Mouse (Mus musculus): ENCODE results near the gene Mrgprf. TPM values are rescaled to one million over a fixed set of nuclear protein-coding genes. Genes with fewer than 3 reads are reported as not detected.

The Mrgprf gene
- polyA plus RNA-seq, 1 experiment from 2014 or later, result 2.4 TPM

DNA sequence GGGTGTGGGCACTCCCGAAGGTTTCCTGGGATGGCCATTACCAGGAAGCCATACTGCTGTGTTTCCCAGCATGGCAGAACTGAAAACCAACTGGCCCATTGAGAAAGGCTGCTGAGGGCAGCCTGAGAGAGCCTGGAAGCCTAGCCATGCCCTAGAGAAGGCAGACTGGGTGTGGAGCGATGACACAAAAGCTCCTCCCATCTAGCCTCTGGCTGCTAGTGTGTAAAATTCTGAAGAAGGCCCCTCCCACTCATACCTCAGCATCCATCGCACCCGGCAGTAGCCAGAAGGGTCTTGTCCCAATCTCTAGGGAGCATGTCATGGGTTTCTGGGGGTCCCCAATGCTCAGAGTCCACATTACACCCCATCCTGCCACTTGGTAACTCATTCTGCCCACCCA lies 19.2 kb upstream of the Mrgprf start:
- no peak for ATAC-seq (ENCODE audit: low read depth)
- H3K4me2 ChIP-seq (ENCODE audit: low read depth, low read length), result no peak overlapping the region
- no peak overlapping the region for H3K9ac ChIP-seq (ENCODE audit: low read length)
- no peak overlapping the region for H3K4me3 ChIP-seq (ENCODE audit: low read length)
- no peaks in the 10 kb centered on the region for H3K27me3 ChIP-seq (ENCODE audit: control insufficient read depth, insufficient read depth, low read depth, low read length)
- peaks cover 17% of the 10 kb centered on the region for H3K36me3 ChIP-seq (ENCODE audit: control insufficient read depth, insufficient read depth, low read length)
- WGBS, result 64% methylated on average over 4 of the region's 4 CpGs
- H3K9me3 ChIP-seq (ENCODE audit: control insufficient read depth, low read length), result no peaks in the 10 kb centered on the region
- peaks cover 14% of the 10 kb centered on the region for H3K4me1 ChIP-seq (replicated peaks; ENCODE audit: control insufficient read depth, insufficient read depth, low read length)
- no peak overlapping the region for H3K27ac ChIP-seq (ENCODE audit: low read length)

DNA sequence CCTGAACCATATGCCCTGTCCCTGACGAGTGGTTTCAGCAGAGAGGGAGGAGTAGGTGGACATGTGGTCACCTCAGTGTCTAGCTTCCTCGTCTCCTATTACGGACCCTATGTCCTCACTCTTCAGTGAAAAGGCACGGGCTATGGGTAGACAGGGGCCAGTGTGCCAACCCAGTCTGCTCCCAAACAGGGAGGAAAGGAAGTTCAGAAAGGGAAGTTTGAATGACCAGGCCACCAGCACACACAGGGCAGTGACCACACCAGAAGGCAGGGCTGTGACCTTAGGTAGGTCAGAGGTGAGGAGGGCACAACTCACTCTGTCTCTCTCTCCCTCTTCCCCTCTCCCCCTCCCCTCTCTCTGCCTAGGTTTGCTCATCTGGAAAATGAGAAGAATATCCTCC lies 17.6 kb upstream of the Mrgprf start:
- peak; percentile 2; the same call in 1 of the 2 replicates for ATAC-seq (ENCODE audit: low read depth)
- H3K27ac ChIP-seq (ENCODE audit: low read length), result peak overlapping the region; percentile 69; the same call in 1 of the 2 replicates

DNA sequence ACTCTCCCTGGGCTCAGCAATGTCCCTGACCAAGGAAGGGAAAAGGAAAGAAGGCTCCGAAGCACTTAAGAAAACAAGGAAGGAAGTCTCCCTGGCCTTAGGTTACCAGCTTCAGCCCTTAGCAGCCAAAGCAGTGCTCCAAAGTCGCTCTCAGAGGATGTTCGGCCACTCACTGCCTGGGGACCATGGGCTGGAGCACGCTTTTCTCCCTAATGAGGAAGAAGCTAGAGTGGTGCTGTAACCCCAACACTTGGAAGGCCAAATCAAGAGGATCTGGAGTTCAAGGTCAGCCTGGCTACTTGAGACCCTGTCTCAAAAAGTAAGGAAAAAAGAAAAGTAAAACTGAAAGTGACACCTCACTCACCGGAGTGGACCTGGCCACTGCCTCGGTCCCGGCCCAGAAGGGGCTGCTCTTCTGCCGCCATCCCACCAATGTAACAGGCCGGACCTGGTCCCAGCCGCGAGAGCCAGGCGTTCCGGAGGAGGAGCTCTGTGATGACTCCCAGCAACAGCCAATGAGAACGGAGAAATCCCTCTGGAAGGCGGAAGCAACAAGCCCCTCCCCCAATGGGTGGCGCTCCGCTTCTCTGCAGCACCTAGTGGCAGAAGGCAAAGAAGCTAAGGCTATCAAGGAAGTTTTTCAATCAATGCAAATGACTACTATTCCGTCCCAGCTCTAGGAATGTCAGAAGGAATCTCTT lies 17.0 kb upstream of the Mrgprf start, which contains the start of gene Tpcn2:
Gene Tpcn2 (minus strand): TSS at position 525 of the 701 bp plus-strand sequence.
- peak within 1 kb of the TSS; percentile 64 for H3K4me3 ChIP-seq (ENCODE audit: low read length)
- H3K9me3 ChIP-seq (ENCODE audit: control insufficient read depth, low read length), result no peaks in the 10 kb centered on the region
- no peaks in the 10 kb centered on the region for H3K27me3 ChIP-seq (ENCODE audit: control insufficient read depth, insufficient read depth, low read depth, low read length)
- H3K36me3 ChIP-seq (ENCODE audit: control insufficient read depth, insufficient read depth, low read length), result peaks cover 5% of the 10 kb centered on the region; the same call in 1 of the 2 replicates
- peak within 1 kb of the TSS; percentile 69 for H3K27ac ChIP-seq (ENCODE audit: low read length)
- ATAC-seq (ENCODE audit: low read depth), result peak; percentile 97
- 2% methylated on average over 18 of the region's 18 CpGs for WGBS
- H3K4me1 ChIP-seq (replicated peaks; ENCODE audit: control insufficient read depth, insufficient read depth, low read length), result peaks cover 14% of the 10 kb centered on the region
- H3K9ac ChIP-seq (ENCODE audit: low read length), result peak within 1 kb of the TSS; percentile 69
- peak within 1 kb of the TSS; percentile 67 for H3K4me2 ChIP-seq (ENCODE audit: low read depth, low read length)

More for the DNA sequence above, 17.6 kb upstream of the Mrgprf start:
- H3K9ac ChIP-seq (ENCODE audit: low read length), result peak overlapping the region; percentile 69
- H3K36me3 ChIP-seq (ENCODE audit: control insufficient read depth, insufficient read depth, low read length), result peaks cover 10% of the 10 kb centered on the region
- peaks cover 14% of the 10 kb centered on the region for H3K4me1 ChIP-seq (replicated peaks; ENCODE audit: control insufficient read depth, insufficient read depth, low read length)
- peak overlapping the region; percentile 64 for H3K4me3 ChIP-seq (ENCODE audit: low read length)
- H3K9me3 ChIP-seq (ENCODE audit: control insufficient read depth, low read length), result no peaks in the 10 kb centered on the region
- 48% methylated on average over 4 of the region's 4 CpGs for WGBS
- H3K4me2 ChIP-seq (ENCODE audit: low read depth, low read length), result peak overlapping the region; percentile 67
- no peaks in the 10 kb centered on the region for H3K27me3 ChIP-seq (ENCODE audit: control insufficient read depth, insufficient read depth, low read depth, low read length)

DNA sequence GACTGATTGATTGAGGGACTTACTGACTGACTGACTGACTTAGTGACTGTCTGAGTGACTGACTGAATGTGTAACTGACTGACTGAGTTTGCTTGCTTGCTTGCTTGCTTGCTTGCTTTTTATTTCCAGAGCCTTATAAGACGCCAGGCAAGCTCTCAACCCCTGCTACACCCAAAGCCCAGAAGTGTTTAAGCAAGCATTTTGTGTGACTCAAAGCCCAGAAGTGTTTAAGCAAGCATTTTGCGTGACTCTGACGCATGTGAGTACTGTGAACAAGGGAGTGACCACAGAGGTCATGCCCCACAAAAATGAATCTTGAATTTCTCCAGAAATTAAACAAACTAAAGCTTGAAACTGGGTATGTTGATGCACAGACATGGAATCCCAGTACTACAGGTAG lies 16.3 kb upstream of the Mrgprf start:
- Histone ChIP-seq H3K9ac (ENCODE audit: low read length) (no peak overlapping the region), H3K27me3 (ENCODE audit: control insufficient read depth, insufficient read depth, low read depth, low read length) (no peaks in the 10 kb centered on the region), H3K9me3 (ENCODE audit: control insufficient read depth, low read length) (no peaks in the 10 kb centered on the region), H3K4me2 (ENCODE audit: low read depth, low read length) (peak overlapping the region; percentile 67), H3K36me3 (ENCODE audit: control insufficient read depth, insufficient read depth, low read length) (peaks cover 4% of the 10 kb centered on the region; the same call in 1 of the 2 replicates), H3K4me3 (ENCODE audit: low read length) (peak overlapping the region; percentile 64), H3K27ac (ENCODE audit: low read length) (peak overlapping the region; percentile 69), H3K4me1 (replicated peaks; ENCODE audit: control insufficient read depth, insufficient read depth, low read length) (peaks cover 14% of the 10 kb centered on the region)
- WGBS, result 25% methylated on average over 3 of the region's 3 CpGs
- ATAC-seq (ENCODE audit: low read depth), result peak; percentile 73

DNA sequence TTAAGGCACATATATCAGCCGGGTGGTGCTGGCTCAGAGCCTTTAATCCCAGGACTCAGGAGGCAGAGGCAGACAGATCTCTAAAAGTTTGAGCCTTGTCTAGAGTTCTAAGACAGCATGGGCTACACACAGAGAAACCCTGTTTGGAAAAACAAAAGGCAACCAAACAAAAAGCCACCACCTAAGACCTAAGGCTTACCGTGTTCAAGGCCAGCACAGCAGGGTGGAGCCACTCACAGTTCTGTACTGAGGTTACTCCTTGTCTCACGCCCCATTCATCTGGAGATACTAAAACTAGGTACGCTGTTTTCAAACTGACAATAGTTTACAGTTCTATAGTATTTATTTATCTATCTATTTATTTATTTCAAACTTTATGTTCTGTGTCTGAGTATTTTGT lies 15.2 kb upstream of the Mrgprf start:
- no peak overlapping the region for H3K4me3 ChIP-seq (ENCODE audit: low read length)
- no peaks in the 10 kb centered on the region for H3K27me3 ChIP-seq (ENCODE audit: control insufficient read depth, insufficient read depth, low read depth, low read length)
- ATAC-seq (ENCODE audit: low read depth), result no peak
- WGBS, result 77% methylated on average over 4 of the region's 4 CpGs
- no peaks in the 10 kb centered on the region for H3K9me3 ChIP-seq (ENCODE audit: control insufficient read depth, low read length)
- no peak overlapping the region for H3K27ac ChIP-seq (ENCODE audit: low read length)
- no peak overlapping the region for H3K9ac ChIP-seq (ENCODE audit: low read length)
- peaks cover 14% of the 10 kb centered on the region for H3K4me1 ChIP-seq (replicated peaks; ENCODE audit: control insufficient read depth, insufficient read depth, low read length)
- no peak overlapping the region for H3K4me2 ChIP-seq (ENCODE audit: low read depth, low read length)
- no peaks in the 10 kb centered on the region for H3K36me3 ChIP-seq (ENCODE audit: control insufficient read depth, insufficient read depth, low read length)

DNA sequence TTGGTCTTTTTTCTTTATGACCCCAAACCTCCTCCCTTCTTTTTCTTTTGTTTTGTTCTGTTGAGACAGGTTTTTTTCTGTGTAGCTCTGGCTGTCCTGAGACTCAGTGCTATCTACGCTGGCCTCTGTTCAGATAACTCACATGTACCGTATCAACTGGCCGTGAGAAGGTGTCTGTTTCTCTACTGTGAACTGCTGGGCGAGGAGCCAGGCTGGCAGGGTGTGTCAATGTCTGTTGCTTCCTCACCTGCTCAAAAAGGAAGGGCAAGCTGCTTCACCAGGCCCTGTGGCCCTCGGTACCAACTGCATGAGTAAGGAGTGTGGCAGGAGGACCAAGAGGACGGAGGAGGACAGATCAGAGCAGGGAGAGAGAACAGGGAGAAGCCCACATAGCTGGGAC lies 13.2 kb upstream of the Mrgprf start:
- Histone ChIP-seq H3K9me3 (ENCODE audit: control insufficient read depth, low read length) (no peaks in the 10 kb centered on the region), H3K4me3 (ENCODE audit: low read length) (no peak overlapping the region), H3K36me3 (ENCODE audit: control insufficient read depth, insufficient read depth, low read length) (no peaks in the 10 kb centered on the region), H3K4me2 (ENCODE audit: low read depth, low read length) (no peak overlapping the region), H3K9ac (ENCODE audit: low read length) (no peak overlapping the region), H3K27me3 (ENCODE audit: control insufficient read depth, insufficient read depth, low read depth, low read length) (no peaks in the 10 kb centered on the region), H3K4me1 (replicated peaks; ENCODE audit: control insufficient read depth, insufficient read depth, low read length) (peaks cover 8% of the 10 kb centered on the region), H3K27ac (ENCODE audit: low read length) (no peak overlapping the region)
- ATAC-seq (ENCODE audit: low read depth), result no peak
- 58% methylated on average over 6 of the region's 6 CpGs for WGBS

DNA sequence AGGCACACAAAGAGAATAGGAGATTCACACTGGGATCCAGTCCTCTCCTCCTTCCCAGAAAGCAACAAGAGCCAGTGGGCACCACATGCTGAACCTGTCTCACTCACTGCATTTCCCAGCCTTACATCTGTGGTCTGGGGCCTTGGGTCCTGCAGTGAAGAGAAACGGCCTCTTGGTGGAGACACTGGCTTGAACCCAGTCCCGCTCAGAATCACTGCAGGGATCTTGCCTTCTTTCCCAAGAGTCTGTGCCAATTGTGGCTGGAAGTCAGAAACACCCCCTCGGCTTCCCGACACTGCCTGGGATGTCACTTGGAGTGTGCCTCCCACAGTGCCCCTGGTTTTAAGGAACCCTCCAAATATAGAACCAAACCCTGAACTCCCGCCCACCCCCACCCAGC lies 11.3 kb upstream of the Mrgprf start:
- Histone ChIP-seq H3K4me3 (ENCODE audit: low read length) (no peak overlapping the region), H3K36me3 (ENCODE audit: control insufficient read depth, insufficient read depth, low read length) (no peaks in the 10 kb centered on the region), H3K9me3 (ENCODE audit: control insufficient read depth, low read length) (no peaks in the 10 kb centered on the region), H3K27ac (ENCODE audit: low read length) (no peak overlapping the region), H3K4me1 (replicated peaks; ENCODE audit: control insufficient read depth, insufficient read depth, low read length) (no peaks in the 10 kb centered on the region), H3K27me3 (ENCODE audit: control insufficient read depth, insufficient read depth, low read depth, low read length) (no peaks in the 10 kb centered on the region), H3K4me2 (ENCODE audit: low read depth, low read length) (no peak overlapping the region), H3K9ac (ENCODE audit: low read length) (no peak overlapping the region)
- 24% methylated on average over 5 of the region's 5 CpGs for WGBS
- ATAC-seq (ENCODE audit: low read depth), result peak; percentile 51

GRCm38 (mm10) chr7:145291847-145292246 lies 8.8 kb upstream of the Mrgprf start:
- Histone ChIP-seq H3K27me3 (ENCODE audit: control insufficient read depth, insufficient read depth, low read depth, low read length) (no peaks in the 10 kb centered on the region), H3K9me3 (ENCODE audit: control insufficient read depth, low read length) (no peaks in the 10 kb centered on the region)
- WGBS, result 78% methylated on average over 2 of the region's 2 CpGs

GRCm38 (mm10) chr7:145292726-145293125 lies 7.9 kb upstream of the Mrgprf start:
- Histone ChIP-seq H3K9ac (ENCODE audit: low read length) (no peak overlapping the region), H3K9me3 (ENCODE audit: control insufficient read depth, low read length) (no peaks in the 10 kb centered on the region), H3K4me3 (ENCODE audit: low read length) (no peak overlapping the region), H3K27ac (ENCODE audit: low read length) (no peak overlapping the region), H3K4me2 (ENCODE audit: low read depth, low read length) (no peak overlapping the region), H3K36me3 (ENCODE audit: control insufficient read depth, insufficient read depth, low read length) (no peaks in the 10 kb centered on the region), H3K4me1 (replicated peaks; ENCODE audit: control insufficient read depth, insufficient read depth, low read length) (no peaks in the 10 kb centered on the region), H3K27me3 (ENCODE audit: control insufficient read depth, insufficient read depth, low read depth, low read length) (no peaks in the 10 kb centered on the region)
- no peak for ATAC-seq (ENCODE audit: low read depth)
- 57% methylated on average over 2 of the region's 2 CpGs for WGBS

More at GRCm38 (mm10) chr7:145291847-145292246, 8.8 kb upstream of the Mrgprf start:
- Histone ChIP-seq H3K9ac (ENCODE audit: low read length) (no peak overlapping the region), H3K4me1 (replicated peaks; ENCODE audit: control insufficient read depth, insufficient read depth, low read length) (no peaks in the 10 kb centered on the region), H3K27ac (ENCODE audit: low read length) (no peak overlapping the region), H3K36me3 (ENCODE audit: control insufficient read depth, insufficient read depth, low read length) (no peaks in the 10 kb centered on the region), H3K4me2 (ENCODE audit: low read depth, low read length) (no peak overlapping the region), H3K4me3 (ENCODE audit: low read length) (no peak overlapping the region)
- no peak for ATAC-seq (ENCODE audit: low read depth)

All from lung, embryonic 16.5 days (tissue).